Mouse (Mus musculus): ENCODE data around the gene Sla2.

DNA sequence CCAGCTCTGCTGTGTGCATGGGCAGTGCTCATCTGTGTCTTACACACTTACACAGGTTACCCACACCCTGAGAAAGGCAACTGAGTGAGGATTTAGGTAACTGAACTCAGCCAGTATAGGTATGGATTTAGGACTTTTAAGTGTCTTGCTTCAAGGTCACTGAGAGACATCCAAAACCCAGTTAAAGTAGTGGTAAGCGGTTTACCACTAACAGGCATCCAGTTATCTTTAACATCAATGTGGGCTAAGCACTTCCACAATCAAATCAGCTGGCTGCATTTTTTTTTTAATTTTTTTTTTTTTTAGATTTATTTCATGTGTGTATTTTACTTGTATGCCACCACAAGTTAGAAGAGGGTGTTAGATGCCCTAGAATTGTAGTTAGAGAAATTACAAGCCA lies 30.7 kb downstream of the Sla2 start:
- TF ChIP-seq CTCF (IDR thresholded peaks at IDR 0.05; ENCODE audit: insufficient read depth, low read depth, low read length): no peak
- no peak for TF ChIP-seq POLR2A (IDR thresholded peaks at IDR 0.05; ENCODE audit: insufficient read depth, low read depth, low read length)
